Mouse (Mus musculus): ENCODE measurements around the gene Dock1.

GRCm38 (mm10) chr7:134651071-134651470 is 19.4 kb upstream of the Dock1 start:
- TF ChIP-seq GATA1 (IDR thresholded peaks at IDR 0.05; ENCODE audit: borderline replicate concordance, low read length) (no peak), FLI1 (IDR thresholded peaks at IDR 0.05; ENCODE audit: low read length) (no peak)
